In genomic region chr10:24805876-24806275, GRCm38 (mm10) we compare ENCODE assay signal across 34 mouse cellular contexts. TPM values are rescaled to one million over a fixed set of nuclear protein-coding genes. Genes with fewer than 3 reads are reported as not detected.
DNase-seq lines count a peak whose midpoint lies in the region; ATAC-seq and TF ChIP-seq lines count a peak whose summit lies in the region.
"Had no signal": no experiment of that assay in that cellular context is flagged by ENCODE, and none has a peak within 500 bp of the region (broad histone marks: within the 10 kb centered on the region; RNA-seq: fewer than 3 reads in every experiment).

No protein-coding gene starts in this region.

- H3K36me3 ChIP-seq in liver, embryonic 11.5 days (ENCODE audit: control insufficient read depth, insufficient read depth, low read length): no peaks in the 10 kb centered on the region
- H3K36me3 ChIP-seq in ES-E14 (ENCODE audit: control insufficient read depth, insufficient read depth, low read length, poor library complexity, severe bottlenecking): peaks cover 30% of the 10 kb centered on the region
- peaks cover 4% of the 10 kb centered on the region for H3K36me3 ChIP-seq in liver, embryonic 13.5 days
- H3K36me3 ChIP-seq in hindbrain, postnatal 0 days (ENCODE audit: insufficient read depth, low read length): no peaks in the 10 kb centered on the region
- H3K36me3 ChIP-seq: embryonic facial prominence, embryonic 13.5 days; forebrain, embryonic 12.5 days; heart, embryonic 12.5 days; limb, embryonic 13.5 days; neural tube, embryonic 15.5 days had no signal

- DNase-seq in liver (peak; percentile 59), ES-E14 (ENCODE audit: low read depth, low spot score) (peak; percentile 40)
- no peak for DNase-seq in liver, embryonic 11.5 days (ENCODE audit: low spot score)
- no peak for DNase-seq in liver, embryonic 13.5 days
- DNase-seq in hindbrain, postnatal 0 days (ENCODE audit: low spot score): no peak
- DNase-seq in kidney, postnatal 10 days: no peak
- DNase-seq in cerebellum, postnatal 10 days: no peak
- DNase-seq: adrenal gland, postnatal 14 days; cerebellum, adult 11 months; cerebellum, adult 9-11 months; forebrain, postnatal 0 days; gastrocnemius, postnatal 10 days; kidney, adult 11 months; kidney, postnatal 25 days; lung, adult 2 months; lung, postnatal 10 days; midbrain, embryonic 14.5 days; retina, postnatal 1 day; right cerebral cortex, postnatal 14 days; thymus, adult 2 months; thymus, postnatal 36 days had no signal

- H3K27ac ChIP-seq in liver, embryonic 11.5 days (ENCODE audit: low read depth, low read length): no peak overlapping the region
- no peak overlapping the region; the same call in 1 of the 2 replicates for H3K27ac ChIP-seq in ES-E14 (ENCODE audit: insufficient read depth, low read depth, low read length, poor library complexity, severe bottlenecking)
- no peak overlapping the region for H3K27ac ChIP-seq in liver, embryonic 13.5 days
- H3K27ac ChIP-seq in hindbrain, postnatal 0 days: no peak overlapping the region
- H3K27ac ChIP-seq: embryonic facial prominence, embryonic 13.5 days; forebrain, embryonic 12.5 days; hindbrain, embryonic 14.5 days; left cerebral cortex, adult 2 months; limb, embryonic 13.5 days; macrophage; neural tube, embryonic 15.5 days had no signal

- H3K4me2 ChIP-seq in liver, embryonic 11.5 days: no peak overlapping the region
- H3K4me2 ChIP-seq in liver, embryonic 13.5 days: no peak overlapping the region
- no peak overlapping the region for H3K4me2 ChIP-seq in hindbrain, postnatal 0 days (ENCODE audit: low read depth, low read length)
- H3K4me2 ChIP-seq: embryonic facial prominence, embryonic 13.5 days; forebrain, embryonic 12.5 days; heart, embryonic 12.5 days; hindbrain, embryonic 14.5 days; limb, embryonic 13.5 days; neural tube, embryonic 15.5 days had no signal

- H3K4me1 ChIP-seq in liver, embryonic 11.5 days (replicated peaks; ENCODE audit: control insufficient read depth, insufficient read depth, low read length): no peaks in the 10 kb centered on the region
- H3K4me1 ChIP-seq in ES-E14 (ENCODE audit: control insufficient read depth in 2 of 2, insufficient read depth in 2 of 2, low read length in 2 of 2, poor library complexity in 1 of 2): peaks cover 17 to 22% of the 10 kb centered on the region in 2 experiments
- peaks cover 10% of the 10 kb centered on the region for H3K4me1 ChIP-seq in liver, embryonic 13.5 days (replicated peaks)
- H3K4me1 ChIP-seq in hindbrain, postnatal 0 days (ENCODE audit: insufficient read depth, low read length): no peaks in the 10 kb centered on the region
- H3K4me1 ChIP-seq: forebrain, embryonic 12.5 days; heart, embryonic 12.5 days; neural tube, embryonic 15.5 days had no signal

- no peak for TF ChIP-seq CTCF in hindbrain, postnatal 0 days (IDR thresholded peaks at IDR 0.05; ENCODE audit: low read depth)

- no peak overlapping the region for H3K4me3 ChIP-seq in liver, embryonic 11.5 days (ENCODE audit: low read depth, low read length)
- H3K4me3 ChIP-seq in ES-E14 (ENCODE audit: insufficient read depth in 1 of 2, low read depth in 1 of 2, low read length in 2 of 2, poor library complexity in 1 of 2, severe bottlenecking in 1 of 2): no peak overlapping the region
- no peak overlapping the region for H3K4me3 ChIP-seq in liver, embryonic 13.5 days (replicated peaks)
- no peak overlapping the region for H3K4me3 ChIP-seq in hindbrain, postnatal 0 days (ENCODE audit: low read length)
- H3K4me3 ChIP-seq: embryonic facial prominence, embryonic 13.5 days; erythroblast, embryonic 14.5 days; forebrain, embryonic 12.5 days; heart, embryonic 12.5 days; left cerebral cortex, adult 2 months; limb, embryonic 13.5 days; neural tube, embryonic 15.5 days had no signal

- ATAC-seq in liver, embryonic 11.5 days (replicated peaks; ENCODE audit: low FRiP score): no peak; the same call in 1 of the 2 replicates
- peak; percentile 67 for ATAC-seq in liver, embryonic 13.5 days (ENCODE audit: low read depth)
- no peak for ATAC-seq in hindbrain, postnatal 0 days
- ATAC-seq: forebrain, postnatal 0 days; inflammation-experienced regulatory T-cells, adult 6 months had no signal

- no peaks in the 10 kb centered on the region for H3K9me3 ChIP-seq in liver, embryonic 11.5 days (ENCODE audit: control insufficient read depth, low read length)
- no peaks in the 10 kb centered on the region for H3K9me3 ChIP-seq in ES-E14 (ENCODE audit: control insufficient read depth, insufficient read depth, low read depth, low read length)
- H3K9me3 ChIP-seq in liver, embryonic 13.5 days (replicated peaks): no peaks in the 10 kb centered on the region
- H3K9me3 ChIP-seq in hindbrain, postnatal 0 days (ENCODE audit: low read length): no peaks in the 10 kb centered on the region
- H3K9me3 ChIP-seq: embryonic facial prominence, embryonic 13.5 days; forebrain, embryonic 12.5 days; limb, embryonic 13.5 days; neural tube, embryonic 15.5 days had no signal

- WGBS in liver, embryonic 11.5 days: 73% methylated on average over 10 of the region's 10 CpGs
- WGBS in liver, embryonic 13.5 days (ENCODE audit: insufficient replicate concordance): 62% methylated on average over 10 of the region's 10 CpGs
- WGBS in hindbrain, postnatal 0 days: 93% methylated on average over 10 of the region's 10 CpGs

- no peaks in the 10 kb centered on the region for H3K27me3 ChIP-seq in liver, embryonic 11.5 days (replicated peaks; ENCODE audit: control insufficient read depth, insufficient read depth, low read length)
- H3K27me3 ChIP-seq in liver, embryonic 13.5 days: no peaks in the 10 kb centered on the region
- H3K27me3 ChIP-seq in hindbrain, postnatal 0 days (ENCODE audit: insufficient read depth, low read length): no peaks in the 10 kb centered on the region
- H3K27me3 ChIP-seq: embryonic facial prominence, embryonic 13.5 days; forebrain, embryonic 12.5 days; heart, embryonic 12.5 days; limb, embryonic 13.5 days; neural tube, embryonic 15.5 days had no signal

- no peak overlapping the region for H3K9ac ChIP-seq in liver, embryonic 11.5 days (ENCODE audit: low read depth, low read length)
- H3K9ac ChIP-seq in ES-E14 (ENCODE audit: insufficient read depth, low read depth, low read length, poor library complexity, severe bottlenecking): no peak overlapping the region
- no peak overlapping the region for H3K9ac ChIP-seq in liver, embryonic 13.5 days
- H3K9ac ChIP-seq in hindbrain, postnatal 0 days (replicated peaks; ENCODE audit: low read length): no peak overlapping the region
- H3K9ac ChIP-seq: embryonic facial prominence, embryonic 13.5 days; forebrain, embryonic 12.5 days; forebrain, postnatal 0 days; heart, embryonic 12.5 days; hindbrain, embryonic 14.5 days; limb, embryonic 13.5 days; neural tube, embryonic 15.5 days had no signal

- in situ Hi-C loops in ES-E14 (cut with MboI; ENCODE audit: low sequenced_read_pairs in 2 of 2, unreplicated experiment in 2 of 2): no loop called here

TF ChIP-seq in ES-E14, 5 proteins besides CTCF, POLR2A, EP300 and RAD21:
- no peak for TF ChIP-seq MAFK (IDR thresholded peaks at IDR 0.05; ENCODE audit: insufficient read depth, low read depth, low read length)
- no peak for TF ChIP-seq HCFC1 (IDR thresholded peaks at IDR 0.05; ENCODE audit: borderline replicate concordance, insufficient read depth, low read length)
- TF ChIP-seq CHD2 (IDR thresholded peaks at IDR 0.05; ENCODE audit: low read depth, low read length): no peak
- no peak for TF ChIP-seq ZNF384 (IDR thresholded peaks at IDR 0.05; ENCODE audit: low read depth, low read length)
- TF ChIP-seq ZC3H11A (IDR thresholded peaks at IDR 0.05; ENCODE audit: borderline replicate concordance, low read depth, low read length): no peak

RNA-seq across cellular contexts. Expression of gene Enpp3, which starts 36.7 kb away (rescaled TPM):
- 2.2 and 2.4 TPM in 2 replicates for polyA plus RNA-seq in liver, embryonic 11.5 days (2014; fragmentation: Nextera tagmentation; extraction: Ambion mirVana)
- total RNA-seq in ES-E14 (2012; rRNA removed): 43.2 and 96.9 TPM in 2 replicates
- 2.1 and 2.4 TPM in 2 replicates for polyA plus RNA-seq in liver, embryonic 13.5 days (2015; fragmentation: Nextera tagmentation; extraction: Ambion mirVana)
- 0.68 and 4.0 TPM in 2 replicates for total RNA-seq in hindbrain, postnatal 0 days (2014; rRNA removed)
- 1.5 and 1.7 TPM in 2 replicates for polyA plus RNA-seq in hindbrain, postnatal 0 days (2015; fragmentation: Nextera tagmentation; extraction: Ambion mirVana)
- total RNA-seq: granulocyte monocyte progenitor cell, adult 5-6 weeks; hematopoietic stem cell, adult 5-6 weeks; monocyte, adult 5-6 weeks had no signal
- polyA plus RNA-seq: erythroblast, embryonic 14.5 days; inflammation-experienced regulatory T-cells, adult 6 months; macrophage had no signal

Comparison
In these comparisons a context has a peak if more than half of its experiments do, and no peak if none do; other contexts are left out.
1. DNase-seq: peak in liver (single experiment) and ES-E14 (single experiment); none in liver, embryonic 11.5 days (single experiment), liver, embryonic 13.5 days (single experiment), hindbrain, postnatal 0 days (single experiment), kidney, postnatal 10 days (single experiment) and cerebellum, postnatal 10 days (0 of 2).